Mouse (Mus musculus): ENCODE data around the gene Wfs1. TPM values are rescaled to one million over a fixed set of nuclear protein-coding genes. Genes with fewer than 3 reads are reported as not detected.
"Not testable (repeated sequence)": the region's sequence is repeated elsewhere in the genome, so short reads cannot be mapped to it uniquely, and the experiment has no call there.

Gene Wfs1
- polyA plus RNA-seq, 1 experiment from 2014 or later, result 12.5 TPM

- no peak overlapping the region for H3K4me2 ChIP-seq (replicated peaks)
- no peak for ATAC-seq (ENCODE audit: insufficient number of reproducible peaks, low FRiP score, low TSS enrichment, low read depth)
- no peaks in the 10 kb centered on the region for H3K4me1 ChIP-seq
- H3K27me3 ChIP-seq, result no peaks in the 10 kb centered on the region; the same call in 1 of the 2 replicates
- whole genome bisulfite sequencing, result 5% methylated on average over 27 of the region's 27 CpGs
- no peaks in the 10 kb centered on the region for H3K36me3 ChIP-seq
- H3K4me3 ChIP-seq (replicated peaks), result no peak overlapping the region
- H3K9ac ChIP-seq, result no peak overlapping the region
- no peaks in the 10 kb centered on the region for H3K9me3 ChIP-seq (replicated peaks)
- H3K27ac ChIP-seq (replicated peaks), result no peak overlapping the region
Observed at GRCm38 (mm10) chr5:37015612-37016310, 26.8 kb upstream of the Wfs1 start.

- no peaks in the 10 kb centered on the region for H3K4me1 ChIP-seq
- no peak for ATAC-seq (ENCODE audit: insufficient number of reproducible peaks, low FRiP score, low TSS enrichment, low read depth)
- 78% methylated on average over 10 of the region's 10 CpGs for WGBS
- no peak overlapping the region for H3K4me2 ChIP-seq (replicated peaks)
- no peaks in the 10 kb centered on the region for H3K9me3 ChIP-seq (replicated peaks)
- H3K27ac ChIP-seq (replicated peaks), result no peak overlapping the region
- no peaks in the 10 kb centered on the region; the same call in 1 of the 2 replicates for H3K27me3 ChIP-seq
- H3K4me3 ChIP-seq (replicated peaks), result no peak overlapping the region
- no peaks in the 10 kb centered on the region for H3K36me3 ChIP-seq
- no peak overlapping the region for H3K9ac ChIP-seq
Observed at GRCm38 (mm10) chr5:37010666-37011317, 21.8 kb upstream of the Wfs1 start.

GRCm38 (mm10) chr5:37009761-37010160 is 20.8 kb upstream of the Wfs1 start:
- H3K9ac ChIP-seq; H3K4me3 ChIP-seq (replicated peaks); H3K9me3 ChIP-seq (replicated peaks); H3K27ac ChIP-seq (replicated peaks); ATAC-seq (ENCODE audit: insufficient number of reproducible peaks, low FRiP score, low TSS enrichment, low read depth); H3K4me2 ChIP-seq (replicated peaks); H3K27me3 ChIP-seq; H3K36me3 ChIP-seq; H3K4me1 ChIP-seq: not testable (repeated sequence)
- 31% methylated on average over 13 of the region's 13 CpGs for WGBS

- Histone ChIP-seq H3K4me1 (no peaks in the 10 kb centered on the region), H3K4me3 (replicated peaks) (no peak overlapping the region), H3K36me3 (no peaks in the 10 kb centered on the region), H3K4me2 (replicated peaks) (no peak overlapping the region), H3K9ac (no peak overlapping the region), H3K9me3 (replicated peaks) (no peaks in the 10 kb centered on the region), H3K27ac (replicated peaks) (no peak overlapping the region), H3K27me3 (no peaks in the 10 kb centered on the region)
- 46% methylated on average over 2 of the region's 2 CpGs for WGBS
- ATAC-seq (ENCODE audit: insufficient number of reproducible peaks, low FRiP score, low TSS enrichment, low read depth), result no peak
Observed at GRCm38 (mm10) chr5:37002001-37002400, 13.0 kb upstream of the Wfs1 start.

- Histone ChIP-seq H3K4me2 (replicated peaks) (no peak overlapping the region), H3K4me3 (replicated peaks) (no peak overlapping the region), H3K36me3 (no peaks in the 10 kb centered on the region), H3K27ac (replicated peaks) (no peak overlapping the region), H3K27me3 (0 out of 2 replicates have a peak, but pooled peaks cover 2% of the 10 kb centered on the region), H3K4me1 (no peaks in the 10 kb centered on the region), H3K9me3 (replicated peaks) (no peaks in the 10 kb centered on the region), H3K9ac (no peak overlapping the region)
- ATAC-seq (ENCODE audit: insufficient number of reproducible peaks, low FRiP score, low TSS enrichment, low read depth), result no peak; the same call in 1 of the 2 replicates
- 76% methylated on average over 9 of the region's 9 CpGs for WGBS
Observed at GRCm38 (mm10) chr5:37001002-37001401, 12.0 kb upstream of the Wfs1 start.

- no peaks in the 10 kb centered on the region for H3K9me3 ChIP-seq (replicated peaks)
- H3K36me3 ChIP-seq, result no peaks in the 10 kb centered on the region
- H3K9ac ChIP-seq, result no peak overlapping the region
- H3K4me2 ChIP-seq (replicated peaks), result no peak overlapping the region
- H3K27ac ChIP-seq (replicated peaks), result no peak overlapping the region
- H3K4me1 ChIP-seq, result no peaks in the 10 kb centered on the region
- H3K4me3 ChIP-seq (replicated peaks), result no peak overlapping the region
- 0 out of 2 replicates have a peak, but pooled peaks cover 4% of the 10 kb centered on the region for H3K27me3 ChIP-seq
- no peak for ATAC-seq (ENCODE audit: insufficient number of reproducible peaks, low FRiP score, low TSS enrichment, low read depth)
- WGBS, result 37% methylated on average over 5 of the region's 5 CpGs
Observed at GRCm38 (mm10) chr5:36997996-36998395, 9.0 kb upstream of the Wfs1 start.

GRCm38 (mm10) chr5:36996410-36996809 is 7.4 kb upstream of the Wfs1 start:
- H3K4me2 ChIP-seq (replicated peaks), result no peak overlapping the region
- H3K27ac ChIP-seq (replicated peaks), result no peak overlapping the region
- WGBS, result 84% methylated on average over 14 of the region's 14 CpGs
- no peak for ATAC-seq (ENCODE audit: insufficient number of reproducible peaks, low FRiP score, low TSS enrichment, low read depth)
- H3K4me3 ChIP-seq (replicated peaks), result no peak overlapping the region
- H3K9ac ChIP-seq, result no peak overlapping the region
- no peaks in the 10 kb centered on the region for H3K4me1 ChIP-seq
- no peaks in the 10 kb centered on the region for H3K9me3 ChIP-seq (replicated peaks)
- H3K27me3 ChIP-seq, result 0 out of 2 replicates have a peak, but pooled peaks cover 4% of the 10 kb centered on the region
- no peaks in the 10 kb centered on the region for H3K36me3 ChIP-seq

- 71% methylated on average over 3 of the region's 3 CpGs for WGBS
- Histone ChIP-seq H3K4me2 (replicated peaks) (no peak overlapping the region), H3K27me3 (0 out of 2 replicates have a peak, but pooled peaks cover under 1% of the 10 kb centered on the region), H3K4me3 (replicated peaks) (no peak overlapping the region), H3K9me3 (replicated peaks) (no peaks in the 10 kb centered on the region), H3K36me3 (no peaks in the 10 kb centered on the region), H3K4me1 (peaks cover 11% of the 10 kb centered on the region), H3K9ac (no peak overlapping the region), H3K27ac (replicated peaks) (no peak overlapping the region)
- ATAC-seq (ENCODE audit: insufficient number of reproducible peaks, low FRiP score, low TSS enrichment, low read depth), result no peak
Observed at GRCm38 (mm10) chr5:36990631-36991350, 1.8 kb upstream of the Wfs1 start.

GRCm38 (mm10) chr5:36990196-36990595 is 1.2 kb upstream of the Wfs1 start:
- no peak for ATAC-seq (ENCODE audit: insufficient number of reproducible peaks, low FRiP score, low TSS enrichment, low read depth)
- no peaks in the 10 kb centered on the region for H3K9me3 ChIP-seq (replicated peaks)
- H3K27ac ChIP-seq (replicated peaks), result no peak overlapping the region

GRCm38 (mm10) chr5:36989625-36989977 is 596 bp upstream of the Wfs1 start:
- Histone ChIP-seq H3K27ac (replicated peaks) (no peak overlapping the region), H3K9me3 (replicated peaks) (no peaks in the 10 kb centered on the region), H3K4me1 (peaks cover 11% of the 10 kb centered on the region), H3K4me3 (replicated peaks) (peak overlapping the region; percentile 75), H3K4me2 (replicated peaks) (peak overlapping the region; percentile 91), H3K9ac (no peak overlapping the region), H3K27me3 (no peaks in the 10 kb centered on the region), H3K36me3 (no peaks in the 10 kb centered on the region)
- no peak for ATAC-seq (ENCODE audit: insufficient number of reproducible peaks, low FRiP score, low TSS enrichment, low read depth)
- whole genome bisulfite sequencing, result 5% methylated on average over 3 of the region's 3 CpGs

More at GRCm38 (mm10) chr5:36990196-36990595, 1.2 kb upstream of the Wfs1 start:
- Histone ChIP-seq H3K36me3 (no peaks in the 10 kb centered on the region), H3K4me1 (peaks cover 11% of the 10 kb centered on the region), H3K9ac (no peak overlapping the region), H3K27me3 (no peaks in the 10 kb centered on the region), H3K4me3 (replicated peaks) (no peak overlapping the region), H3K4me2 (replicated peaks) (no peak overlapping the region)
- WGBS, result 54% methylated on average over 3 of the region's 3 CpGs

GRCm38 (mm10) chr5:36988124-36988780 is 753 bp downstream of the Wfs1 start:
- Histone ChIP-seq H3K9ac (peak overlapping the region; percentile 55), H3K4me1 (peaks cover 11% of the 10 kb centered on the region), H3K36me3 (no peaks in the 10 kb centered on the region), H3K9me3 (replicated peaks) (no peaks in the 10 kb centered on the region), H3K4me3 (replicated peaks) (peak overlapping the region; percentile 75), H3K27me3 (no peaks in the 10 kb centered on the region), H3K27ac (replicated peaks) (no peak overlapping the region), H3K4me2 (replicated peaks) (peak overlapping the region; percentile 91)
- WGBS, result 11% methylated on average over 24 of the region's 24 CpGs
- ATAC-seq (ENCODE audit: insufficient number of reproducible peaks, low FRiP score, low TSS enrichment, low read depth), result peak; percentile 20

All from embryonic facial prominence, embryonic 15.5 days (tissue).